Mouse (Mus musculus) neural tube, embryonic 11.5 days (tissue): ENCODE results near the gene Scube2. TPM values are rescaled to one million over a fixed set of nuclear protein-coding genes. Genes with fewer than 3 reads are reported as not detected.

Source experiments
- ATAC-seq: fragments of 200-750 bp; cut with Nextera tagmentation; 2 replicates; pipeline ENCODE4 v1.8.0; 2017; ENCODE audit warnings: moderate number of reproducible peaks, mild to moderate bottlenecking, moderate TSS enrichment, moderate library complexity; ENCODE audit not compliant: insufficient read depth, low FRiP score, low TSS enrichment
- DNase-seq: peaks from one replicate; pipeline ENCODE4 v3.0.0-alpha.2; 2015; ENCODE audit warnings: low spot score
- H3K27ac ChIP-seq: fragments of 300-500 bp; sonication (generic); 2 replicates; pipeline ENCODE4 v1.5.1; 2014; ENCODE audit warnings: low read depth, mild to moderate bottlenecking, low read length
- H3K27me3 ChIP-seq: fragments of 300-500 bp; sonication (generic); 2 replicates; pipeline ENCODE4 v1.6.1; 2014; ENCODE audit warnings: mild to moderate bottlenecking, low read length, mixed read lengths; ENCODE audit not compliant: control insufficient read depth, insufficient read depth
- H3K36me3 ChIP-seq: fragments of 300-500 bp; sonication (generic); 2 replicates; pipeline ENCODE4 v1.6.1; 2014; ENCODE audit warnings: mild to moderate bottlenecking, low read length, moderate library complexity, mixed read lengths; ENCODE audit not compliant: control insufficient read depth, insufficient read depth
- H3K4me1 ChIP-seq: fragments of 300-500 bp; sonication (generic); 2 replicates; pipeline ENCODE4 v1.6.1; 2014; ENCODE audit warnings: low read length, mixed read lengths; ENCODE audit not compliant: control insufficient read depth, insufficient read depth
- H3K4me2 ChIP-seq: fragments of 300-500 bp; sonication (generic); 2 replicates; pipeline ENCODE4 v1.6.1; 2014; ENCODE audit warnings: low read depth, mild to moderate bottlenecking, moderate library complexity
- H3K4me3 ChIP-seq: fragments of 300-500 bp; sonication (generic); 2 replicates; pipeline ENCODE4 v1.5.1; 2014; ENCODE audit warnings: low read depth, low read length
- H3K9ac ChIP-seq: fragments of 300-500 bp; sonication (generic); 2 replicates; pipeline ENCODE4 v1.6.1; 2014; ENCODE audit warnings: mild to moderate bottlenecking, low read length
- H3K9me3 ChIP-seq: fragments of 300-500 bp; sonication (generic); 2 replicates; pipeline ENCODE4 v1.6.1; 2016; ENCODE audit warnings: low read length; ENCODE audit not compliant: control insufficient read depth
- WGBS: fragments of 180-500 bp; shearing (Covaris S2); extraction: QIAGEN DNeasy Blood & Tissue Kit; methylation state at CpG from one replicate; pipeline ENCODE4 v1.1.7; 2014; 5-methylcytosine and 5-hydroxymethylcytosine counted together
- polyA plus RNA-seq: library from polyadenylated mRNA; unstranded; fragments of >200 nt; fragmentation: Nextera tagmentation; extraction: Ambion mirVana; gene quantifications from 2 replicates; pipeline ENCODE4 v1.2.1, GENCODE M21; 2014

The Scube2 gene
- polyA plus RNA-seq, 1 experiment from 2014 or later = 19.4 TPM

DNA sequence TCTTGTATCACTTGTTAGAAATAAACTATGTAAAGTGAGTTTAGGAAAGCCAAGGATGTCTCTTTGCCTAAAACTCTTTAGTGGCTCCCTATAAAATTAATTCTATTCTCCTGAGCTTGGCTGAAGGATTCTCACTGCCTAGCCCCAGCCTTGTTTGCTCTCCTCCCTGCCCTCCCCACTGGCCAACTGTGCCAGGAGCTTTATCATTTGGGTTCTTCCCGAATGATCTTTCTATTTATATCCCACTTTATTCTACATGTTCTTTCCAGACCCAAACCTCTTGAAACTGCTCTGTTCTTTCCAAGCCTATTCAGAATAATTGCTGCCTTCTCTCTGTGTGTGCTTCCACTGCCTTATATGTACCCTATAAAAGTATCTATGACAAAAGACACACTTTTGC, 62.0 kb downstream of the Scube2 start:
- 0 out of 2 replicates have a peak, but pooled peaks cover 2% of the 10 kb centered on the region for H3K36me3 ChIP-seq
- ATAC-seq (no peak), DNase-seq (no peak)
- no peaks in the 10 kb centered on the region for H3K27me3 ChIP-seq
- no peak overlapping the region for H3K27ac ChIP-seq
- H3K4me1 ChIP-seq = no peaks in the 10 kb centered on the region
- no peak overlapping the region for H3K4me2 ChIP-seq
- no peak overlapping the region for H3K4me3 ChIP-seq
- no peak overlapping the region for H3K9ac ChIP-seq
- no peaks in the 10 kb centered on the region for H3K9me3 ChIP-seq
- 89% methylated on average over 1 of the region's 1 CpGs for WGBS

DNA sequence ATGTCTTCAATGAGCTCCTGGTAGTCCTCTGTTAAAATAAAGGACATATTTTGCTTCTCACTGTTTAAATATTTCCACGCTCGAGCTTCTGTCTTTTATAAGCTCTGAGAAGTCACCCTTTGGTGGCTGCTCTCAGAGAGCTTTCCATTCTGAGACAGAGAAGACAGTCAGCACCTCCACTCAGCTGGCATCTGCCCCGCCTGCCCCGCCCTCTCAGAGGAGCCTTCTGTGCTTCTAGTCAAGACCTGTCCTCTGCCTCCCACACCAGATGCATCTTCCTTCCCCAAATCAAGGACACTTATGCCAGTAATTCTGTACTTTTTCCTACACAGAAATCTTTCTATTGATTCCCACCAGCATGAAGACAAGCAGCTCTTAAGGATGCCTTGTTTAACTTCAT, 64.9 kb downstream of the Scube2 start:
- no peak overlapping the region for H3K27ac ChIP-seq
- no peaks in the 10 kb centered on the region for H3K27me3 ChIP-seq
- 0 out of 2 replicates have a peak, but pooled peaks cover 2% of the 10 kb centered on the region for H3K36me3 ChIP-seq
- no peaks in the 10 kb centered on the region for H3K9me3 ChIP-seq
- no peak overlapping the region for H3K4me3 ChIP-seq
- 91% methylated on average over 4 of the region's 4 CpGs for WGBS
- ATAC-seq (no peak), DNase-seq (no peak)
- H3K9ac ChIP-seq = no peak overlapping the region
- H3K4me1 ChIP-seq = no peaks in the 10 kb centered on the region
- no peak overlapping the region for H3K4me2 ChIP-seq

DNA sequence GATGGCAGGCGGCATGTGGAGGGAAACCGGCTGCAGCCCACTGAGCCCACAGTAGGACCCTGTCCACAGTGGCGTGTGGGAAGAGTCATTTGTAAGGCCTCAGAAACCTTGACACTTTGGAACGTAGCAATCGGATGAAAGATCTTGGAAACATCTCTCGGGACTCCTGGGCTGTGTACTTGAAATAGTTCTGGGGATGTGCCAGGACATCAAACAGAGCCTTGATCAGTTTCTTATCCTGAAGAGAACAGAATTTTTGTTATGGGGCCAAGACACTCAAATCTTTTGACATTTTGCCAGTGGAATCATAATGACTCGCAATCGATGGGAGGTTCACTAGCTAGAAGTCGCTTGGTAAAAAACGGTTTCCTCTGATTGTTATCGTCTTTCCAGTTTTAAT, 66.3 kb downstream of the Scube2 start:
- H3K9me3 ChIP-seq = no peaks in the 10 kb centered on the region
- no peaks in the 10 kb centered on the region for H3K4me1 ChIP-seq
- H3K27me3 ChIP-seq = no peaks in the 10 kb centered on the region
- 0 out of 2 replicates have a peak, but pooled peaks cover 2% of the 10 kb centered on the region for H3K36me3 ChIP-seq
- 92% methylated on average over 11 of the region's 11 CpGs for WGBS
- H3K4me2 ChIP-seq = no peak overlapping the region
- ATAC-seq = no peak
- no peak overlapping the region for H3K4me3 ChIP-seq
- no peak overlapping the region for H3K9ac ChIP-seq
- H3K27ac ChIP-seq = no peak overlapping the region
- DNase-seq = no peak

DNA sequence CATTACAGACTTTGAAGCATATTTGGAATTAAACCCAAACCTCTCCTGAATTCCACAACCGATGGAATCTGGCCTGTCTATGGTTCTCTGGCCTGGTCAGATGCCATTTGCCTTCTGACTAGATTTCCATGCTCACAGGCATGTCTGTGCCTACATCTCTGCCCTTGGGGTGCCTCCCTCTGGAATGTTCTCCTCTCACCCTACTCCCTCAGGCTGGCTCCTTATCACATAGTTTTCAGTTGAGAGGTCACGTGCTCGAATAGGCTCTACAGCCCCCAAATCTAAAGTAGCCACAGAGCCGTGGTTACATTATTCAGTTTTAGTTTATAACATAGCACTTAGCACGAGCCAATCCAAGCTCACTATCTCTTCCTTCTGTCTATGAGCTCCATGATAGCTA, 69.9 kb downstream of the Scube2 start:
- Histone ChIP-seq H3K27me3 (no peaks in the 10 kb centered on the region), H3K4me2 (no peak overlapping the region), H3K27ac (no peak overlapping the region), H3K9ac (no peak overlapping the region), H3K4me3 (no peak overlapping the region), H3K4me1 (no peaks in the 10 kb centered on the region), H3K9me3 (no peaks in the 10 kb centered on the region), H3K36me3 (no peaks in the 10 kb centered on the region)
- 87% methylated on average over 5 of the region's 5 CpGs for WGBS
- DNase-seq (no peak), ATAC-seq (no peak)

DNA sequence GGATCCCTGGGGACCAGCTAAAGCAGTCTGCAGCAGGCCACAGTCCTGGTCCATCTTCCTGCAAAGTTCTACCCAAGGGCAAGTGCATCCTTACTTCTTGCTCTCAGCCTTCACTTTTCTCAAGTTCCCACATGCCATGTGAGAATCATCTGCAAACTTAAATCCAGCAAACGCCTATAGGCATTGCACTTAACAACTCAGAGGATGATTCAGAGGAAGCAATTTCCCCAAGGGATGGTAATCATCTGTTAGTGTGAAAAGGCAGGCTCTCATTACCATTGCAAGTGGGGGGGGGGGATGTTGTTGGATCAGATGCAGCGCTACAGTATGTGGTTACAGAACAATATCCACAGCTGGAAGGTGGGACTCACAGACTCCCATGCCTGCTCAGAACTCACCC, 70.9 kb downstream of the Scube2 start:
- no peaks in the 10 kb centered on the region for H3K4me1 ChIP-seq
- H3K9ac ChIP-seq = no peak overlapping the region
- H3K27me3 ChIP-seq = no peaks in the 10 kb centered on the region
- no peaks in the 10 kb centered on the region for H3K36me3 ChIP-seq
- DNase-seq = no peak
- H3K4me3 ChIP-seq = no peak overlapping the region
- H3K4me2 ChIP-seq = no peak overlapping the region
- no peaks in the 10 kb centered on the region for H3K9me3 ChIP-seq
- WGBS = 77% methylated on average over 2 of the region's 2 CpGs
- ATAC-seq = no peak
- H3K27ac ChIP-seq = no peak overlapping the region

DNA sequence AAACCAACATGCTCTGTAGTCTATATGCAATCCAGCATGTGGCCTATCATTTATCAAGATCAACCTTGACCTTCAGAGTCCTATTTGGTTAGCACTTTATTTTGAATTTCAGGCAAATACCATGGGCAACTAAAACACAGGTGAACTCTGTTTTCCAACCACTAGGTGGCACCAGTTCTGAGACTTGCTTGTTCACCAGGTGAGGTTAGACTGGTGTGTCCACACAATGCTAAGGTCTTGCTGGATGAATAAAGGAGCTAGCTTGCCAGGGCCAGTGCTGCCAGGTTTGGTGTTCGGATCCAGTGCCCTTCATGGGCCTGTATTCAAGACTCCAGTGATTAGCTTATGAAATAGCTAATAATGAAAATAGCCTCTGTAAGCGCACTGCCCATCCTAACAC, 72.7 kb downstream of the Scube2 start:
- Histone ChIP-seq H3K4me1 (no peaks in the 10 kb centered on the region), H3K4me3 (no peak overlapping the region), H3K36me3 (no peaks in the 10 kb centered on the region), H3K27me3 (no peaks in the 10 kb centered on the region), H3K9ac (no peak overlapping the region), H3K4me2 (no peak overlapping the region), H3K27ac (no peak overlapping the region), H3K9me3 (no peaks in the 10 kb centered on the region)
- ATAC-seq = no peak
- WGBS = 75% methylated on average over 2 of the region's 2 CpGs
- DNase-seq = peak; percentile 39

DNA sequence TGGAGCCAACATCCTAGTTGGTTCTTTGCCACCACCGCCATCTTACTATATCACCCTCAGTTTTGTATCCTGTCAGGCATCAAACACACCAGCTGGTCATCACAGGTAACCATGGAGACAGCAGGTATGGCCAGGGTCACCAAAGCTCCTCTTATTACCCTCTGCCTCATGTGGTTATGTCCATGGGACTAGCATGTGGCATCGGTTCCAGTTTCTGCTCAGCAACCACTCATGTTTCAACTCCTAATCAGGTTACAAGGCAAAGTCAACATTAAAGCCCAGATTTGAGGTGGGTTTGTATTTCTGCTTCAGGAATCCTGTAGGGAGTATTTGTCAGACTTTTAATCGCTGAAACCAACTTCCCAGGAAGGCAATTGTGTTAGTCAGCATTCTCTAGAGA, 74.7 kb downstream of the Scube2 start:
- Histone ChIP-seq H3K27me3 (no peaks in the 10 kb centered on the region), H3K9me3 (no peaks in the 10 kb centered on the region), H3K9ac (no peak overlapping the region), H3K27ac (no peak overlapping the region), H3K4me3 (no peak overlapping the region), H3K4me1 (no peaks in the 10 kb centered on the region), H3K36me3 (no peaks in the 10 kb centered on the region), H3K4me2 (no peak overlapping the region)
- ATAC-seq (no peak), DNase-seq (no peak)
- 82% methylated on average over 3 of the region's 3 CpGs for WGBS

DNA sequence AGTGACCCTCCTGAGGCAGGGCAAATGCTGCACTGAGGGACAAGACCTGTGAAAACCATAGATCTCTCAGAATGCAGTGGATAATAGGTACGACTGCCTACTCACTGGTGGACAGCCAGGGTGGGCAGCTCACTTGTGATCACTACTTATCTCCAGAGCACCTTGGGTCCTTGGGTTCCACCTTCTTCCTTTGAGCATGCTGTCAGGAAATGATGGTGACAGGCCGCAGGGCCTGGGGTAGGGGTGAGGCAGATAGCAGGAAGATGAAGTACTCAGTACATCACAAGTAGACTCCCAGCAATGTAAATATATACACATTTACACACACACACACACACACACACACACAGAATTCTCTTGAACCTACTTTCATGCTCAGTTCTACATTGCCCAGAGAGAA, 77.6 kb downstream of the Scube2 start:
- Histone ChIP-seq H3K27ac (no peak overlapping the region), H3K4me1 (no peaks in the 10 kb centered on the region), H3K9me3 (no peaks in the 10 kb centered on the region), H3K9ac (no peak overlapping the region), H3K4me2 (no peak overlapping the region), H3K36me3 (no peaks in the 10 kb centered on the region), H3K4me3 (no peak overlapping the region), H3K27me3 (peaks cover 6% of the 10 kb centered on the region; the same call in 1 of the 2 replicates)
- WGBS = 87% methylated on average over 2 of the region's 2 CpGs
- no peak for DNase-seq
- no peak for ATAC-seq

DNA sequence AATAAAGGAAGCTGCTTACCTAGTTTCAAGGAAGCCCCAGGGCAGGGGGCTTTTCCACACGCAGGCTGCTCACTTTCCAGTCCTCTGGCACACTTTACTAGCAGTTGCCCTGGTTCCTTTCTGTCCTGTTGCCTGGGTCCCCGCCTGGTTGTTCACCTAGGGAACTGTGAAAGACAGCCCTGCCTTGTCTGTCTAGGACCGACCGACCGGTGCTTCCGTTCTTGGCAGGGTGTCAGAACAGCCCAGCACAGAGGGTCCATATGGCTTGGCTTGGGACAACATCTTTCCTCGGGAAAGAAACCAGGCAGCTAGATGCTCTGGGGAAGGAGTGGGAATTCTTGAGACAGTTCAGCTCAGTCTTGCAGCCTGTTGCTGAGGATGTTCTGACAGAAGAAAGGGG, 82.2 kb downstream of the Scube2 start:
- Histone ChIP-seq H3K9me3 (no peaks in the 10 kb centered on the region), H3K36me3 (no peaks in the 10 kb centered on the region), H3K4me3 (no peak overlapping the region), H3K9ac (no peak overlapping the region), H3K4me1 (peaks cover 3% of the 10 kb centered on the region; the same call in 1 of the 2 replicates), H3K4me2 (no peak overlapping the region), H3K27me3 (peaks cover 28% of the 10 kb centered on the region), H3K27ac (no peak overlapping the region)
- WGBS = 56% methylated on average over 7 of the region's 7 CpGs
- DNase-seq = no peak
- no peak for ATAC-seq
